In the genomic region with DNA sequence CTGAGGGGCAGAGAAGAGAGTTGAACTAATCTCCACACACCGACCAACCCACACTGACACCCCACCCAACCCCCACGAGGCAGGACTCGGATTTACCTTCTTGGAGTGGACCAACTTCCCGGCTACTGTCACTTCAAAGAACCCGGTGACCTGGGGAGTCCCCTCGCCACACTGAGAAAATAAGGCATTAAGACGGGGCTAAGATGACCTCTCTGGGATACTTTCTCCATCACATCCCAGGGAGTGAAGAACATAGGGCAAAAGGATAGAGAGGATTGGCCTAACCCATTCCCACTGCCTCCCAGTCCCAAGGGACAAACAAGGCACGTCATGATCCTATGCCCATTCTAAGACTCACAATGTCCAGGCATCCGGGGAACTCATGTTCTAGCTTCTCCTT, we compare ENCODE assay signal across 12 mouse cellular contexts. TPM values are rescaled to one million over a fixed set of nuclear protein-coding genes. Genes with fewer than 3 reads are reported as not detected.
A peak's percentile ranks its signal among the peaks of the same experiment; 100 is the strongest.
DNase-seq lines count a peak whose midpoint lies in the region; ATAC-seq and TF ChIP-seq lines count a peak whose summit lies in the region.
"Had no signal": no experiment of that assay in that cellular context is flagged by ENCODE, and none has a peak within 500 bp of the region (broad histone marks: within the 10 kb centered on the region; RNA-seq: fewer than 3 reads in every experiment).

No protein-coding gene starts in this region.

- no peak overlapping the region for H3K9ac ChIP-seq in neural tube, embryonic 14.5 days (replicated peaks; ENCODE audit: low read depth, low read length)

- no peaks in the 10 kb centered on the region for H3K9me3 ChIP-seq in erythroblast, embryonic 14.5 days (ENCODE audit: control insufficient read depth, low read length)
- no peaks in the 10 kb centered on the region for H3K9me3 ChIP-seq in limb, embryonic 10.5 days (replicated peaks)
- no peaks in the 10 kb centered on the region for H3K9me3 ChIP-seq in neural tube, embryonic 14.5 days (ENCODE audit: control insufficient read depth, low read length)

- 94% methylated on average over 9 of the region's 9 CpGs for WGBS in limb, embryonic 10.5 days
- WGBS in neural tube, embryonic 14.5 days, result 97% methylated on average over 9 of the region's 9 CpGs
- 97% methylated on average over 9 of the region's 9 CpGs for WGBS in thymus, adult 2 months

- peaks cover 36% of the 10 kb centered on the region for H3K36me3 ChIP-seq in erythroblast, embryonic 14.5 days (ENCODE audit: control insufficient read depth)
- H3K36me3 ChIP-seq in limb, embryonic 10.5 days, result peaks cover 48% of the 10 kb centered on the region
- H3K36me3 ChIP-seq in neural tube, embryonic 14.5 days (ENCODE audit: control insufficient read depth, insufficient read depth, low read length), result peaks cover 10% of the 10 kb centered on the region
- H3K36me3 ChIP-seq in thymus, adult 2 months (ENCODE audit: control insufficient read depth, insufficient read depth, low read length), result peaks cover 16% of the 10 kb centered on the region; the same call in 1 of the 2 replicates

- no peak for TF ChIP-seq POLR2A in thymus, adult 2 months (IDR thresholded peaks at IDR 0.05; ENCODE audit: control insufficient read depth, extremely low read depth, insufficient read depth, low read length, poor library complexity)

- H3K27me3 ChIP-seq in erythroblast, embryonic 14.5 days (ENCODE audit: control insufficient read depth), result no peaks in the 10 kb centered on the region
- H3K27me3 ChIP-seq in limb, embryonic 10.5 days (ENCODE audit: low read depth, poor library complexity, severe bottlenecking), result no peaks in the 10 kb centered on the region
- no peaks in the 10 kb centered on the region for H3K27me3 ChIP-seq in neural tube, embryonic 14.5 days (ENCODE audit: control insufficient read depth, insufficient read depth, low read length)
- H3K27me3 ChIP-seq in thymus, adult 2 months (ENCODE audit: control insufficient read depth, insufficient read depth, low read length), result no peaks in the 10 kb centered on the region
- H3K27me3 ChIP-seq: Patski had no signal

- H3K4me3 ChIP-seq in erythroblast, embryonic 14.5 days (replicated peaks), result peak overlapping the region; percentile 6
- peak overlapping the region; percentile 72 for H3K4me3 ChIP-seq in left cerebral cortex, adult 2 months
- H3K4me3 ChIP-seq in limb, embryonic 10.5 days, result peak overlapping the region; percentile 79
- H3K4me3 ChIP-seq in neural tube, embryonic 14.5 days (ENCODE audit: low read depth, low read length), result peak overlapping the region; percentile 85; the same call in 1 of the 2 replicates
- H3K4me3 ChIP-seq in thymus, adult 2 months (ENCODE audit: control insufficient read depth, insufficient read depth, low read length), result no peak overlapping the region

- peaks cover 51% of the 10 kb centered on the region for H3K4me1 ChIP-seq in erythroblast, embryonic 14.5 days (ENCODE audit: control insufficient read depth)
- H3K4me1 ChIP-seq in limb, embryonic 10.5 days, result peaks cover 21% of the 10 kb centered on the region
- H3K4me1 ChIP-seq in neural tube, embryonic 14.5 days (ENCODE audit: control insufficient read depth, insufficient read depth, low read length), result peaks cover 12% of the 10 kb centered on the region; the same call in 1 of the 2 replicates
- H3K4me1 ChIP-seq in thymus, adult 2 months (replicated peaks; ENCODE audit: control insufficient read depth, insufficient read depth, low read length), result peaks cover 24% of the 10 kb centered on the region

- peak overlapping the region; percentile 100 for H3K27ac ChIP-seq in left cerebral cortex, adult 2 months
- no peak overlapping the region for H3K27ac ChIP-seq in limb, embryonic 10.5 days
- H3K27ac ChIP-seq in neural tube, embryonic 14.5 days (ENCODE audit: low read depth, low read length), result no peak overlapping the region
- no peak overlapping the region for H3K27ac ChIP-seq in thymus, adult 2 months (ENCODE audit: control insufficient read depth, insufficient read depth, low read length)

- no peak for ATAC-seq in erythroblast, adult 5-6 weeks (replicated peaks; ENCODE audit: low FRiP score, poor library complexity, severe bottlenecking)
- no peak for ATAC-seq in neural tube, embryonic 14.5 days (ENCODE audit: low read depth)
- ATAC-seq: Patski had no signal

- TF ChIP-seq CTCF in left cerebral cortex, adult 2 months (IDR thresholded peaks at IDR 0.05), result no peak
- TF ChIP-seq CTCF in thymus, adult 2 months (IDR thresholded peaks at IDR 0.05; ENCODE audit: borderline replicate concordance, control insufficient read depth, extremely low read depth, insufficient read depth, low read length, poor library complexity), result no peak

- intact Hi-C loops in left cerebral cortex, adult 2 months (cut with DNase I), result loop anchor here (1.0 kb wide), 1 partner anchor 13 kb away; no protein-coding TSS in a partner anchor
- intact Hi-C loops in left cerebral cortex, postnatal 14 days (cut with DNase I), result no loop called here

- no peak for DNase-seq in left cerebral cortex, adult 2 months (ENCODE audit: extremely low spot score in 1 of 2, low spot score in 2 of 2)
- DNase-seq in left cerebral cortex, postnatal 14 days (ENCODE audit: low spot score in 2 of 2), result no peak
- DNase-seq in limb, embryonic 10.5 days (ENCODE audit: low spot score), result no peak
- no peak for DNase-seq in thymus, adult 2 months
- no peak for DNase-seq in kidney, adult 11 months
- DNase-seq: kidney, postnatal 25 days; lung, adult 18-20 months; thymus, adult 18-20 months had no signal

- peak overlapping the region; percentile 65 for H3K4me2 ChIP-seq in neural tube, embryonic 14.5 days (ENCODE audit: low read depth, low read length)

RNA-seq across cellular contexts. Expression of a gene that starts 2.3 kb away (rescaled TPM):
- polyA plus RNA-seq in erythroblast, embryonic 14.5 days (2012), result 194 and 206 TPM in 2 replicates
- total RNA-seq in erythroblast, adult 5-6 weeks (2015; ENCODE audit: low replicate concordance), result 36.8 and 50.1 TPM in 2 replicates
- total RNA-seq in erythroblast, adult 5-6 weeks (2017; ENCODE audit: low replicate concordance), result 7.5 and 11.2 TPM in 2 replicates
- 1,000 to 10,000 TPM; 1,033 to 1,089 TPM for total RNA-seq in left cerebral cortex, adult 2 months (2021)
- total RNA-seq in left cerebral cortex, postnatal 14 days (2021), result 1,000 to 10,000 TPM; 1,549 to 1,751 TPM
- 654 and 733 TPM in 2 replicates for polyA plus RNA-seq in limb, embryonic 10.5 days (2016; fragmentation: Nextera tagmentation; extraction: Ambion mirVana)
- 1,481 and 1,546 TPM in 2 replicates for polyA plus RNA-seq in neural tube, embryonic 14.5 days (2014; fragmentation: Nextera tagmentation; extraction: Ambion mirVana)
- polyA plus RNA-seq in thymus, adult 2 months (2012; rRNA removed), result 408 and 474 TPM in 2 replicates

RNA-seq across cellular contexts. Expression of a gene that starts 25.9 kb away (rescaled TPM):
- polyA plus RNA-seq in erythroblast, embryonic 14.5 days (2012), result 50.4 and 62.3 TPM in 2 replicates
- total RNA-seq in erythroblast, adult 5-6 weeks (2015; ENCODE audit: low replicate concordance), result 14.6 and 17.3 TPM in 2 replicates
- 60.2 and 75.8 TPM in 2 replicates for total RNA-seq in erythroblast, adult 5-6 weeks (2017; ENCODE audit: low replicate concordance)
- 100 to 1,000 TPM; 108 to 113 TPM for total RNA-seq in left cerebral cortex, adult 2 months (2021)
- 100 to 1,000 TPM in 1 of 2 experiments, 10 to 100 TPM in 1; 97.9 to 106 TPM for total RNA-seq in left cerebral cortex, postnatal 14 days (2021)
- polyA plus RNA-seq in limb, embryonic 10.5 days (2016; fragmentation: Nextera tagmentation; extraction: Ambion mirVana), result 173 and 203 TPM in 2 replicates
- 99.9 and 122 TPM in 2 replicates for polyA plus RNA-seq in neural tube, embryonic 14.5 days (2014; fragmentation: Nextera tagmentation; extraction: Ambion mirVana)
- polyA plus RNA-seq in thymus, adult 2 months (2012; rRNA removed), result 170 and 192 TPM in 2 replicates

RNA-seq across cellular contexts. Expression of a gene that starts 37.5 kb away (rescaled TPM):
- 0.03 TPM in 1 of 2 replicates, not detected in the other for polyA plus RNA-seq in erythroblast, embryonic 14.5 days (2012)
- total RNA-seq in erythroblast, adult 5-6 weeks (2015; ENCODE audit: low replicate concordance), result not detected in 2 replicates
- not detected in 2 replicates for total RNA-seq in erythroblast, adult 5-6 weeks (2017; ENCODE audit: low replicate concordance)
- under 1 TPM in 1 of 2 experiments, not detected in 1; 0.29 TPM for total RNA-seq in left cerebral cortex, adult 2 months (2021)
- total RNA-seq in left cerebral cortex, postnatal 14 days (2021), result not detected
- polyA plus RNA-seq in limb, embryonic 10.5 days (2016; fragmentation: Nextera tagmentation; extraction: Ambion mirVana), result not detected in 2 replicates
- not detected in 2 replicates for polyA plus RNA-seq in neural tube, embryonic 14.5 days (2014; fragmentation: Nextera tagmentation; extraction: Ambion mirVana)
- 0.55 TPM in 1 of 2 replicates, not detected in the other for polyA plus RNA-seq in thymus, adult 2 months (2012; rRNA removed)
- polyA plus RNA-seq: Patski had no signal

RNA-seq across cellular contexts. Expression of a gene that starts 40.2 kb away (rescaled TPM):
- not detected in 2 replicates for polyA plus RNA-seq in erythroblast, embryonic 14.5 days (2012)
- not detected in 2 replicates for total RNA-seq in erythroblast, adult 5-6 weeks (2015; ENCODE audit: low replicate concordance)
- total RNA-seq in erythroblast, adult 5-6 weeks (2017; ENCODE audit: low replicate concordance), result not detected in 2 replicates
- total RNA-seq in left cerebral cortex, adult 2 months (2021), result not detected
- not detected for total RNA-seq in left cerebral cortex, postnatal 14 days (2021)
- not detected in 2 replicates for polyA plus RNA-seq in limb, embryonic 10.5 days (2016; fragmentation: Nextera tagmentation; extraction: Ambion mirVana)
- polyA plus RNA-seq in neural tube, embryonic 14.5 days (2014; fragmentation: Nextera tagmentation; extraction: Ambion mirVana), result not detected in 2 replicates
- polyA plus RNA-seq in thymus, adult 2 months (2012; rRNA removed), result 0.16 TPM in 1 of 2 replicates, not detected in the other
- polyA plus RNA-seq: Patski had no signal

RNA-seq across cellular contexts. Expression of a gene that starts 47.4 kb away (rescaled TPM):
- 0.09 and 0.13 TPM in 2 replicates for polyA plus RNA-seq in erythroblast, embryonic 14.5 days (2012)
- 0.21 and 0.58 TPM in 2 replicates for total RNA-seq in erythroblast, adult 5-6 weeks (2015; ENCODE audit: low replicate concordance)
- total RNA-seq in erythroblast, adult 5-6 weeks (2017; ENCODE audit: low replicate concordance), result 0.09 and 0.14 TPM in 2 replicates
- total RNA-seq in left cerebral cortex, adult 2 months (2021), result 1 to 10 TPM; 6.4 to 6.7 TPM
- 1 to 10 TPM; 6.8 to 8.4 TPM for total RNA-seq in left cerebral cortex, postnatal 14 days (2021)
- polyA plus RNA-seq in limb, embryonic 10.5 days (2016; fragmentation: Nextera tagmentation; extraction: Ambion mirVana), result 10.1 and 10.4 TPM in 2 replicates
- polyA plus RNA-seq in neural tube, embryonic 14.5 days (2014; fragmentation: Nextera tagmentation; extraction: Ambion mirVana), result 3.2 and 5.5 TPM in 2 replicates
- 15.0 and 17.4 TPM in 2 replicates for polyA plus RNA-seq in thymus, adult 2 months (2012; rRNA removed)
